Mouse (Mus musculus) kidney, embryonic 14.5 days (tissue): ENCODE measurements around the gene Rpf2. TPM values are rescaled to one million over a fixed set of nuclear protein-coding genes. Genes with fewer than 3 reads are reported as not detected.
A peak's percentile ranks its signal among the peaks of the same experiment; 100 is the strongest.

Experiments used
- ATAC-seq: fragments of 200-750 bp; cut with Nextera tagmentation; 2 replicates; pipeline ENCODE4 v1.8.0; 2017; ENCODE audit warnings: moderate number of reproducible peaks, mild to moderate bottlenecking, moderate TSS enrichment, moderate library complexity; ENCODE audit not compliant: low FRiP score, low TSS enrichment
- H3K27ac ChIP-seq: fragments of 300-500 bp; sonication (generic); 2 replicates; pipeline ENCODE4 v1.5.1; 2014; ENCODE audit warnings: low read depth, mild to moderate bottlenecking, low read length, moderate library complexity, mixed read lengths
- H3K27me3 ChIP-seq: fragments of 300-500 bp; sonication (generic); 2 replicates; pipeline ENCODE4 v1.6.1; 2014; ENCODE audit warnings: mild to moderate bottlenecking, low read length; ENCODE audit not compliant: control insufficient read depth, insufficient read depth
- H3K36me3 ChIP-seq: fragments of 300-500 bp; sonication (generic); 2 replicates; pipeline ENCODE4 v1.6.1; 2014; ENCODE audit warnings: low read length, mixed read lengths; ENCODE audit not compliant: control insufficient read depth, insufficient read depth
- H3K4me1 ChIP-seq: fragments of 300-500 bp; sonication (generic); 2 replicates; pipeline ENCODE4 v1.6.1; 2014; ENCODE audit warnings: low read length, mixed read lengths; ENCODE audit not compliant: control insufficient read depth, insufficient read depth
- H3K4me2 ChIP-seq: fragments of 300-500 bp; sonication (generic); replicated peaks from 2 replicates; pipeline ENCODE4 v1.6.1; 2014; ENCODE audit warnings: low read depth, mild to moderate bottlenecking, low read length
- H3K4me3 ChIP-seq: fragments of 300-500 bp; sonication (generic); 2 replicates; pipeline ENCODE4 v1.5.1; 2014; ENCODE audit warnings: mild to moderate bottlenecking, low read length
- H3K9ac ChIP-seq: fragments of 300-500 bp; sonication (generic); 2 replicates; pipeline ENCODE4 v1.6.1; 2014; ENCODE audit warnings: low read depth, mild to moderate bottlenecking, low read length, moderate library complexity
- H3K9me3 ChIP-seq: fragments of 300-500 bp; sonication (generic); 2 replicates; pipeline ENCODE4 v1.6.1; 2016; ENCODE audit warnings: low read length; ENCODE audit not compliant: control insufficient read depth
- WGBS: fragments of 180-500 bp; shearing (Covaris S2); extraction: QIAGEN DNeasy Blood & Tissue Kit; methylation state at CpG from one replicate; pipeline ENCODE4 v1.1.7; 2014; 5-methylcytosine and 5-hydroxymethylcytosine counted together
- polyA plus RNA-seq: library from polyadenylated mRNA; unstranded; fragments of >200 nt; fragmentation: Nextera tagmentation; extraction: Ambion mirVana; gene quantifications from 2 replicates; pipeline ENCODE4 v1.2.1, GENCODE M21; 2014

Rpf2 gene
- polyA plus RNA-seq, 1 experiment from 2014 or later, result 82.7 TPM

DNA sequence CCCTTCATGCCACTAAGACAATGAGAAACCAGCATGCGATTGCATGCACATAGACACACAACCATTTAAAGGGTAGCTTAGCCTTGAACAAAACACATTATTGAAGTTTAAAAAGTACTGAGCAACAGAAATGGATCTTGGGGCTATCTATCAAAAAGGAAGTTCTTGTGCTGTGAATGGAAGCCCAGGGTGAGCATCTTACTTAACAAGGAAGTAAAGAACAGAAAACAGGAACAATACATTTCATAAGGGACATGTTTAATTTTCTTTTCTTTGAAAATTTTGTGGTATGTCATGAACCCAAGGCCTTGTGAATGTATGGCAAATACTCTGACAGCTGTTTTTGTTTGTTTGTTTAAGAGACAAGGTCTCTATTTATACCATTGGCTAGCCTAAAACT, 17.1 kb downstream of the Rpf2 start:
- no peak overlapping the region for H3K9ac ChIP-seq
- H3K4me1 ChIP-seq, result no peaks in the 10 kb centered on the region
- H3K4me3 ChIP-seq, result no peak overlapping the region
- no peaks in the 10 kb centered on the region for H3K9me3 ChIP-seq
- H3K27ac ChIP-seq, result no peak overlapping the region
- no peak for ATAC-seq
- H3K27me3 ChIP-seq, result no peaks in the 10 kb centered on the region
- H3K36me3 ChIP-seq, result peaks cover 70% of the 10 kb centered on the region
- H3K4me2 ChIP-seq, result no peak overlapping the region
- 97% methylated on average over 1 of the region's 1 CpGs for whole genome bisulfite sequencing

DNA sequence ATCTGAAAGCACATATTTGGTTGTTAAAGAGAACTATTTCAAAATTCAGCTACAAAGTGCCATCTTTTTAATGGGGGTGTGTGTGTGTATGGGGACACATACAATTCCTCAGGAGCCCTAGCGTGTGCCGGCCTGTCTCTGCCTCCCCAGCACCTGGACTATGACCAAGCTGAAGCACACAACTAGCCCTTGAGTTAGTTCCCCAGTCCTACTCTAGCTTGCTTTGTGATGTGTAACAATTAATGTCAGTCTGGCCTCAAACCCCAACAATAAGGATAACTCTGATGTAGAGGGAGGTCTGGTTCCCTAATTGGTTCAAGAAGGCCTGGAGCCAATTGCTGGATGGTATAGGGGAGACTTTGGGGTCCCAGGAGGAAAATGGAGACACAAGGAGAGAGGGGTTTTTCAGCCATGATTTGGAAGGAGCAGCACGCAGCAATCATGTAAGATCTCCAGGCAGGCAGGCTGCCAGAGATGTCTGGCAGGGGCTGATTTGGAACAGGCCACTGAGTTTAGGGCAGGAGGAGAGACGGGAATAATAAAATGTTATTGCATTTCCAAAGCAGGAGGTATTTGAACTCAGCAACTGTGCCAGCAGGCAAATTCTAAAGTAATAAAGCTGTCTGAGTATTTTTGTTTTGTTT, 19.1 kb downstream of the Rpf2 start:
- H3K9ac ChIP-seq, result no peak overlapping the region
- WGBS, result 80% methylated on average over 4 of the region's 4 CpGs
- H3K27ac ChIP-seq, result no peak overlapping the region
- H3K4me2 ChIP-seq, result no peak overlapping the region
- no peak overlapping the region for H3K4me3 ChIP-seq
- no peaks in the 10 kb centered on the region for H3K4me1 ChIP-seq
- ATAC-seq, result no peak
- peaks cover 71% of the 10 kb centered on the region for H3K36me3 ChIP-seq
- no peaks in the 10 kb centered on the region for H3K27me3 ChIP-seq
- no peaks in the 10 kb centered on the region for H3K9me3 ChIP-seq

DNA sequence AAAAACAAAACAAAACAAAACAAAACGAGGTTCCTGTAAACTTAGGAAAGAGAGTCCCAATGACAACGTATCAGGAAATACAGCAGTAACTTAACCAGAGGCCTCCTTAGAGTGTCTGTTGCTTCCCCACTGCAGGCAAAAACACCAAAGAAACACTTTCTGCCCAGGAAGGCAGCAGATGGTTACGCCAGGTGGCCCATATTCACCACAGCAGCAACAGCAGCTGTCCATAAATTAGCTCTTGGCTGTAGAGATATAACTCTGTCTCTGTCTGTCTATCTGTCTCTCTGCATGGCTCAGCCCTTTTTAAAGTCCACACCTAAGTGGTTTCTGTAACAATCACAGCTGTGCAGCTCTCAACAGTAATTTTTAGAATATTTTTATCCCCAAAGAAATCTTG, 28.0 kb downstream of the Rpf2 start:
- H3K27ac ChIP-seq, result no peak overlapping the region

DNA sequence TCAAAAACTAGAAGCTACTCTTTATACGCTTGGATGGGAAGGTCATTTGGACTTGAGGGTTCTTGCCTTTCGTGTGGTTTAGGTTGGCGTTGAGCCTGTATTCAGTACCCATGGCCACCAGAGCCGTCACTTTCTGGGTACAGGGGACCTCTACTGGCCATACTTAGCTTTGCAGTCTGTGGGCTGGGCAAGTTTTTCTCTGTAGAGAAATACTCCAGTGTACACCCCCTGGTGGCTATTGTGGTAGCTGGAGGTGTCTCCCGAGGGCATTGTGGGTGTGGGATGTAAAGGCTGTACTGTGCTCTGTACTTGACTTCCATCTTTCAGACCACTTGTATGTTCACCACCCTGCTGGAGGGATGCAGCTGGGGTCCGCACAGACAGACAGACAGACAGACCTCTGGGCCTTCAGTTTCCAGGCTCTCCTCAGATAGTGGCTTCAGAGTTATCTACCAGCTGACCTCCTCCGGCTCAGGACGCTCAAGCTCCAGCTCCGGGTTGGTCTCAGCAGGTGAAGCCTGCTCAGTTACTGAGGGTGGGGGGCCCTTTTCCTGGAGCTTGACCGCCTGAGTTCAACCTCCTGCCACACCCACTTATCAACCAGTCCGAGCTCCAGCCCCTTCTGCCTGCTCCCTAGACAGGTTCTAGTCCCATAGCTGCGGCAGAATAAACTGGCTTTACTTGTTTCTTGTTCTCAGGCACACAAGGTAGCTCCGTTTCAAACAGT, 34.2 kb downstream of the Rpf2 start:
- H3K4me3 ChIP-seq, result no peak overlapping the region
- H3K4me1 ChIP-seq, result no peaks in the 10 kb centered on the region
- WGBS, result 41% methylated on average over 13 of the region's 13 CpGs
- H3K36me3 ChIP-seq, result no peaks in the 10 kb centered on the region
- H3K9ac ChIP-seq, result no peak overlapping the region
- peak; percentile 89 for ATAC-seq
- no peak overlapping the region for H3K27ac ChIP-seq
- no peak overlapping the region for H3K4me2 ChIP-seq
- no peaks in the 10 kb centered on the region for H3K27me3 ChIP-seq
- H3K9me3 ChIP-seq, result no peaks in the 10 kb centered on the region

More for the DNA sequence above, 28.0 kb downstream of the Rpf2 start:
- Histone ChIP-seq H3K36me3 (peaks cover 22% of the 10 kb centered on the region), H3K9ac (no peak overlapping the region), H3K27me3 (no peaks in the 10 kb centered on the region), H3K9me3 (0 out of 2 replicates have a peak, but pooled peaks cover 3% of the 10 kb centered on the region), H3K4me2 (no peak overlapping the region), H3K4me1 (no peaks in the 10 kb centered on the region), H3K4me3 (no peak overlapping the region)
- ATAC-seq, result no peak
- whole genome bisulfite sequencing, result 68% methylated on average over 3 of the region's 3 CpGs

DNA sequence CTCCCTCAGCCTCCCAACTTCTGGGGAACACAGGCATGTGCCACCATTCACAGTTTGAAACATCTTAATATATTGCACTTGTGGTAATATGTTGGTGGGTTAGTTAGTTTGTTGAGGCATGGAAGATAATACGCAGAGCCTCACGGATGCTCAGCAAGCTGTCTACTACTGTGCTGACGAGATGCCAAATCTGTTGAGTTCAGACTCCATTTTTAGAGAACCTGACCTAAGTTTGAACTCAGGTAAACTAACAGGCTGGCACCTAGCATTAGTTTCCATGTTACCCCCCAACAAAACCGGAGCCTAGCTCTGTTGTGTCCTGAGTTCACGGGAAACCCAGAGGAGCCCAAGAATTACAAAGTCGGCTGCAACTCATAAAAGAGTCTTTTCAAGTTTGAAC, 51.8 kb downstream of the Rpf2 start:
- Histone ChIP-seq H3K27ac (no peak overlapping the region), H3K27me3 (no peaks in the 10 kb centered on the region), H3K36me3 (no peaks in the 10 kb centered on the region), H3K4me1 (peaks cover 6% of the 10 kb centered on the region; the same call in 1 of the 2 replicates), H3K4me2 (no peak overlapping the region), H3K9ac (no peak overlapping the region), H3K9me3 (no peaks in the 10 kb centered on the region), H3K4me3 (no peak overlapping the region)
- no peak for ATAC-seq
- WGBS, result 71% methylated on average over 6 of the region's 6 CpGs

DNA sequence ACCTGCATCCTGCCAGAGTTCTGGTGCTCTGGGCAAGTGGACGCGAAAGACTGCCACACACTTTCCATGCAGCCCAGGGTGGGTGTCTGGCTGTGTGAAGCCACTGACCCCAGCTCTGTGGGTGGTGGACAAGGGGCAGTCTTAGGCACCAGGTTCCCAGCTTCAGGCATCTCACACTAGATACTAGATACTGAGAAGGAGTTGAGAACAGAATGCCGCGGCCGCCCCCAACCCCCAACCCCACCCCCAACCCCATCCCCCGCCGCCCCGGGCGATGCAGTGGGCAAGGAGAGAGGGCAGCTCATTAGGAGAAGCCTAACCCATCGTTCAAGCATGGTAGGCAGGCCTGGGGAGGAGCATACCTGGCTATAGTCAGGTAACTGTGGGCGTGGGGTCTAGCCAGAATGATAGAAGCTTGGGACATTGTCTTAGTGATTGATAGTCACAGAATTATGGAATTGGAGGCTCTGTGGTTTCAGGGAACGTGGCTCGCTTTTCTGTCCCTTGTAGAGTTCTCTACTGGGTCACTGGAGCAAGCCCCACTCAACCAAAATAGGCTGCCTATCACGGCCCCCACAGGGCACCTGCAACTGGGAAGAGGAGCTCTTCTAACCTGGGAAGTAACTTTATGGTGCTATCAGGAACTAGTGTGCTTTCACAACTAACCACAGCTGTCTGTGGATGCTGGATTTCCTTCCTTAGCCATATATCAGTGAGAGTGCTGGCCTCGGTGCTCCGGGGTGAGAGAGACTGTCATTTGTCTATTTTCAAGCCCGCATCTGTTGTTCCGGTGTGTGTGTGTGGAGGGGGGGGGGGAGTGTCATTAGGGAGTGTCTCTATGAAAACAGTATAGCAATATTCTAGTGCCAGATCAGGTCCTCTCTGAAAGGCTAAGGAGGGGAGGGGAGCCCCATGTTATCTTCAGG, 54.6 kb downstream of the Rpf2 start:
- Histone ChIP-seq H3K27ac (no peak overlapping the region), H3K4me2 (peak overlapping the region; percentile 53), H3K4me1 (peaks cover 6% of the 10 kb centered on the region; the same call in 1 of the 2 replicates), H3K4me3 (peak overlapping the region; percentile 27), H3K27me3 (no peaks in the 10 kb centered on the region), H3K36me3 (no peaks in the 10 kb centered on the region), H3K9ac (no peak overlapping the region), H3K9me3 (no peaks in the 10 kb centered on the region)
- WGBS, result 25% methylated on average over 18 of the region's 18 CpGs
- ATAC-seq, result peak; percentile 63; the same call in 1 of the 2 replicates

DNA sequence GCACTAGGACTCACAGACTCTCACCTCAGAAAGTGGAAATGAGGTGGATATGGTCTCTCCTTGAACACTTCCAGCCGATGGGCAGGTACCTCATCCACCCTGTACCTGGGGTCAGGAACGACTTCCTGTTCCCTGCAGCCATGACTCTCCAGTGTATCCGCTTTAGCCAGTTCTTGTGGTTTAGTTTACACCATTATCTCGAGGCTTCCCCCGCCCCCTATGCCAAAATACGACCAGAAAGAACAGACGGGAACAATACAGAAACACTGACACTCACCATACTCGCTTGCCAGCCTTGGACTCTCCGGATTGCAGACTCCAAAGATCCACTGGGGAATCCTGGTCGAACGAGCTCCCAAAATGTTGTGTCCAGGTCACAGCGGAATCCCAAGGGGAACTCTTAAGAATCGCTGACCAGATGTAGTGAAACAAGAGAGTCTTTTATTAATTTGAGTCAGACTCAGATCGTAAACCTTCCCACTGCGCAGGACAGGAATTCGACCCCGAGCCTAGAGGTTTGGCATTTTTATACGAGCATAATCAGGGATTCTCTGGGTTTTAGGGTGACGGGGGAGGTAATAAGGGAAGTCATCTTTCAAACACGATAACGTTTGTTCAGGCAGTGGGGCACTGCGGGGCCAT, 55.4 kb downstream of the Rpf2 start:
- Histone ChIP-seq H3K4me1 (peaks cover 6% of the 10 kb centered on the region; the same call in 1 of the 2 replicates), H3K4me2 (peak overlapping the region; percentile 53), H3K36me3 (no peaks in the 10 kb centered on the region), H3K9me3 (no peaks in the 10 kb centered on the region), H3K27me3 (no peaks in the 10 kb centered on the region), H3K27ac (no peak overlapping the region), H3K9ac (no peak overlapping the region), H3K4me3 (peak overlapping the region; percentile 27)
- 20% methylated on average over 22 of the region's 22 CpGs for WGBS
- ATAC-seq, result 0 out of 2 replicates have a peak, but pooled peaks have one; percentile 11

DNA sequence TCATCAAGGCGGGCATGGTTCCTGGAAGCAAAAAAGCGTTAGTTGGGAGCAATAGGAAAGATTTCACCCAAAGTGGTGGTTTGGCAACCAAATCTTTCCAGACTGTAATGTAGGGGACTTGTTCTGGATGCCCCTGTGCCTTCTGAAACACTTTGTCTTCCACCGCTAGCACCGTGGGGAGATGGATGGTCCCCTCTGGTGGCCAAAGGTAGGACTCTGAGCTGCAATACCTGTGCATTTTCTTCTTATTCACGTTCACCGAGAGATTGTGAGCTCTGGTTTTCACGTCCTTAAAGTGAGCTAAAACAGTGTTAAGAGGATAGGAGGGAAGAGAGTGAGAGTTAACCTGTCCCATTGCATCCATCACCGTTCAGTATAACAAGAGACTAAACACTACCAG, 56.0 kb downstream of the Rpf2 start:
- WGBS, result 84% methylated on average over 8 of the region's 8 CpGs
- Histone ChIP-seq H3K9ac (no peak overlapping the region), H3K9me3 (no peaks in the 10 kb centered on the region), H3K36me3 (no peaks in the 10 kb centered on the region), H3K4me2 (no peak overlapping the region), H3K27me3 (no peaks in the 10 kb centered on the region), H3K4me3 (no peak overlapping the region), H3K27ac (no peak overlapping the region), H3K4me1 (peaks cover 6% of the 10 kb centered on the region; the same call in 1 of the 2 replicates)
- no peak for ATAC-seq
